Mouse (Mus musculus) thymus, postnatal 0 days (tissue): ENCODE results near the gene Fam89a. TPM values are rescaled to one million over a fixed set of nuclear protein-coding genes. Genes with fewer than 3 reads are reported as not detected.

ENCODE experiments used
- polyA plus RNA-seq: library from polyadenylated mRNA; unstranded; fragments of >200 nt; fragmentation: Nextera tagmentation; extraction: Ambion mirVana; gene quantifications from 2 replicates; pipeline ENCODE4 v1.2.1, GENCODE M21; 2015

The Fam89a gene
- polyA plus RNA-seq, 1 experiment from 2014 or later = 6.1 TPM

Other genes starting within 250 kb of the Fam89a start
- 35.6 and 40.5 TPM in 2 replicates for gene Cog2, start 231.1 kb downstream of the Fam89a start, polyA plus RNA-seq
- 2.1 and 2.7 TPM in 2 replicates for gene Agt, start 182.1 kb downstream of the Fam89a start, polyA plus RNA-seq
- gene Capn9, start 175.7 kb downstream of the Fam89a start, polyA plus RNA-seq = 0.14 and 0.37 TPM in 2 replicates
- gene 2310022B05Rik, start 88.5 kb downstream of the Fam89a start, polyA plus RNA-seq = 6.7 and 6.9 TPM in 2 replicates
- 50.8 and 54.3 TPM in 2 replicates for gene Ttc13, start 29.8 kb downstream of the Fam89a start, polyA plus RNA-seq
- 20.5 and 23.3 TPM in 2 replicates for gene Arv1, start 29.7 kb downstream of the Fam89a start, polyA plus RNA-seq
- gene Trim67, start 41.3 kb upstream of the Fam89a start, polyA plus RNA-seq = not detected in 2 replicates
- gene Gnpat, start 111.2 kb upstream of the Fam89a start, polyA plus RNA-seq = 78.2 and 78.9 TPM in 2 replicates
- gene 2810004N23Rik, start 111.3 kb upstream of the Fam89a start, polyA plus RNA-seq = 39.1 and 42.3 TPM in 2 replicates
- 7.0 and 9.2 TPM in 2 replicates for gene Exoc8, start 145.9 kb upstream of the Fam89a start, polyA plus RNA-seq
- 11.0 and 13.5 TPM in 2 replicates for gene Sprtn, start 146.1 kb upstream of the Fam89a start, polyA plus RNA-seq
- 13.0 and 15.3 TPM in 2 replicates for gene Egln1, start 197.5 kb upstream of the Fam89a start, polyA plus RNA-seq